Mouse (Mus musculus): ENCODE measurements at regions not wholly inside any gene's neighbourhood (a gene's known extent, or its start where the extent isn't known, plus 50 kb on each side); places are given as distances from the start of the nearest gene placed in this dataset.

DNA sequence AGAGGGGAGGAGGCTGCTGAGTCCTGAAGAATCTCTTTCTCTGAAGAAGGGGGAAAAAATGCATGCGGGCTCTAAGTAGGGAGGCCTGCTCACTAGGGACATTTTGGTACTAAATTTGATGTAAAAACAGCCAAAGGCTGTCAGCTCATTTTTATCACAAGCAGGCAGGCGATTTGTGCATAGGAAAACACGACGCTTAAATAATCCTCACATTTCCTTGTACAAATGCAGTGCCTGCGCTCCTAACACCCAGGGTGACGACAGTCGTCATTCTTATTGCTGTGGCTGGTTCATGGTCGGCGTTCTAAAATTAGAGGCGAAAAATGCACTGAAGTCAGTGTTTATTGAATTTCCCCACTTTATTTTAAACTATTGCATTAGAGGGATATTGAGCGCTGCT lies 650.6 kb downstream of the Pdcd6ip start:
- no peak for DNase-seq

DNA sequence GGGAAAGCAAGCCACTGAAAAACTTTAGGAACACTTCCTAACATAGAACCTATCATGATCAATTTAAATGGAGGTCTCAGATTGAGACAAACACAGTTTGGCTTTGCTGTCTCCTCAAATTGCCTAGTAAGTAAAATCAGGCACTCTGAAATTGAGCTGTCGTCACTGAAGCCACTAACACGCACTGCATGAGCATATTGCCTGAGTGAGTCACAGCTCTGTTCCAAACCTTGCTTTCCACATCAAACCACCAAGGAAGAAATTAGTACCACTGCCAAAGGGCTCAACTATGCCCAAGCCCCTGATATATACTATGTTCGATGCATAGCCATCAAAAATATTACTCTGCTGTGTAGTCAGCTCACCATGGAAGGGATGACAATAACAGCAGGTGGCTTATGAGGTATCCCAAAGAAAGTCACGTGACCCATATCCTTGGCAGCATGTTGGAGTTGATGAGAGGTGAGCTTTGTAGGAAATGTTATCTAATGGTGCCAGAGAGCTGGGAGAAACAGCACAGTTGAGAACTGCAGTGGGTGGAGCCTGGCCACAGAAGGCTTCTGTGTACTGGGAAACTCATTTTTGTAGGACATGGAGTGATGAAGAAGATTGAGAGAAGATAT lies 663.4 kb downstream of the Pdcd6ip start:
- peak; percentile 78 to 86 for DNase-seq

DNA sequence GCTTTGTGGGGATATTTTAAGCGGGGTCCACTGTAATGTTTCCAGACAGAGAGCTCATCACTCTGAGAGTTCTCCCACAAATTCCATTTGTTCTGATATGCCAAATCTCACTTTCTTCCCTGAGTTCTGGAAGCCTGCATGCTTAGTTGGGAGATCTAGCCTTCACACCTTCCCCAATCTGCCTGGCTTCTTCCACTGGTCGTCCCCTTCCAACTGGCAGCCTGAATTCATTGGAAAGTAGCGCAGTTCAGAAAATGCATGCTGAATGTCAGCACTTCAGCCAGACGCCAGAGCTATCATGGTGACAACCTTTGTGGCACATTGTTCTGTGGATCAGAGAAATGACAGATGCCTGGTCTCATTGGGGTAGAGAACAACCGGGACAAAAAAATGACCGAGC lies 667.2 kb downstream of the Pdcd6ip start:
- no peak for DNase-seq

DNA sequence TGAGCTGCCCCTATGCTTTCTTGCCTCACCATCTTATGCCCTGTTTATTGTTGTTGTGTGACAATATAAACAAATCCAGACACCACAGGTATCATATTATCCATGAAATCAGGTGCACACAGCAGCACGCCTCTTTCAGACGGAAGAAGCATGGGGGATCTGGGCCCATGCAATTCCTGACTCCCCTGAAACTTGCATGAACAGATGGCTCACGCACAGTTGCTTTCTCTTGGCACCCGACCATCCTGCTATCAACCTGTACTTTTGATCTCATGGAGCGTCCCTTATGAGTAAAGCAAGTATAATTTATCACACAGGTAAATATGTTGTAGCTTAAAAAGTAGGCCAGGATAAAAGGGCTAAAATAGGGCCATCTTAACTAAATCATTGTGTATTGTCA lies 674.1 kb downstream of the Pdcd6ip start:
- DNase-seq, result peak; percentile 61 to 80

DNA sequence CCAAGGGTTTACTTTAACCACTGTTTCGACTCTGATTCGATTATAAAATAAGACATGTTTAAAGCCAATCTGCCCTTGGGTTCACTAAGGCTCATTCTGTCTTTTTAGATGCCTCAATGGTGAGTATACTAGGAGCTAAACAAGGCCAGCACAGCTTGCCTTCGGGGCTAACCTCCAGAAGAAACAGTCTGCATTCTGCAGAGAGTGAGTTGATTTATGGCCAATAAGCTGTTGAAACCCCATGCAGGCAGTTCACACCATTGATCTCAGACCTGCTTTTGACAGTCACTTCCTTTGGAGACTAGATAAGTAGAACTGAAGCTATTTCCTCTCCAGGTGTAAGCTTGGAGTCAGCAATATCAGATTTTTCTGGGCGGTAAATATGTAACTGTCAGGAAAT lies 679.0 kb downstream of the Pdcd6ip start:
- DNase-seq, result peak in 1 of 2 experiments; percentile 35

DNA sequence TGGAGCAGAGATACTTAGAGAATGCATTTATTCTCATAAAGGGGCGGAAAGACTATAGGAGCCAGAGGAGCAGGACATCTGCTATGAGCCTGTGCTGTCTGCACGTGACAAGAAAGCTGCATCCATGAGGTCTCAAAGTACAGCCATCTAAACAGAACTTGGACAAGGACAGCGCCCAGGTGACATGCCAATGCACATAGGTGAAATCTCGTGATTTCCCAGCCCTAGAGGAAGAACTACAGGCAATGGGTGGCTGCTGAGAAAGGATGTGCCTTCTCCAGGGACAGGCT lies 681.2 kb downstream of the Pdcd6ip start:
- DNase-seq, result no peak

DNA sequence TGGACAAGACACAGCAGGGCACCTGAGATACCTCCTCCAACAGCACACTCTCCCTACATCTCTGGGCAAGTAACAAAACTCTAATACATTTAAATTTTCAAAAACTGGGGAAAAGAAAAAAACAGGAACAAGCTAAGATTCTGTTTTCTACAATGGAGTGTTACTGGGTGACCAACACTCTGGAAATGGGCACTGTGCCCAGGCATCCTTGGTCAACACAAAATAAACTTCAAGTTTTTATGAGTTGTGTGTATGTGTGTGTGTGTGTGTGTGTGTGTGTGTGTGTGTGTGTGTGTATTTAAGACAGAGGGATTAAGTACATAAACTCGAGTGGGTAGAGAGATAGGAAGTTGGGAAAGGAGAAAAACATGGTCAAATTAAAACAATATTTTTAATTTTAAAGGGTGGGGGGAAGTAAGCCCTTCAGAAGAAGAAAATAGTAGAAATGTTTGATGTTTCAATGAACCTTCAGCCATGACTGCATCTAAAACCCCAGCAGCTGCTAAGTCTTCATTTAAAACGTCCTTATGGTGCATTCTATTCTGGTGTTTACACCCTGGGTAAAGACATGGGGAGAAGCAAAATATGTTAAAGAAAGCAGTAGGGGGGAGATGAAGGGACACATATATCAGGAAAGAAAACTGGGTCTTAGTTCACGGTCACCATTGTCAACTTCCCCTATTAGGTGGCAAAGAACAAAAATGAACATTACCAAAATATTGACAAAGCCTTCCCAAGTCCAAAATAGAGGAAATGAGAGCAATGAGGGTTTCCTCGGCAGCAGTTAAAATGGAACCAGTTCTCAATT lies 681.8 kb downstream of the Pdcd6ip start:
- DNase-seq, result peak in 1 of 2 experiments; percentile 32

DNA sequence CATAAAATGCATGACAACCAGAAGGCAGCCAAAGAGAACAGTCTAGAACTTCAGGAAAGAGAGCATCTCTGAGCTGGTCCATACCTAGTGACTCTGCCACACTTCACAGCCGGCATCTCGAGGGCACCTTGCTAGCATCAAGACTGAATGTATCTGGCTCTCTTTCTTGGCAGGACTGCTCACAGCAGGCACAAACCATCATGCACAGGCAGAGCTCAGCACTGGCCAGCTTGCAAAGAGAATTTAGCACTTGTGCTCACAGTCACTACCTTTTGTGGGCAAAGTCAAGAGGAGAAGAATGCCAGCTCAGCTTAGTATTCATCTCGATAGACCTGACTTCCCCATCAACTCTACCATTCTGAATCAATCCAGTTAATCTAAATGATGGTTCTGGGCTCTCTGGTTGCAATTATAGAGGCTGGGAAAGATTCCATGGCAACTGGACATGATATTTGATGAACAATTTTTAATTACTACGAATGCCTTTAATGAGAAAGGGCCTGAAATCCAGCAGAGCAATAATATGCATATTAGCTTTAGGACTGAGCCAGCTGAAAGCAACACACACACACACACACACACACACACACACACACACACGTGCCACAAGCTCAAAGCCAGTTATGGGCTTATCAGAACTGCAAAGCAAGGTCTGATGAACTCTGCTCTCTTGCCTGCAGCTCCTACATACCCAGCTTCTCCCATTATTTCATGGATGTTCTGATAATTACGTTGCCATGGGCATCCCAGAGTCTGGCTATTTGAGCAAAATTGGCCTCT lies 686.0 kb downstream of the Pdcd6ip start:
- DNase-seq, result peak; percentile 55 to 78

DNA sequence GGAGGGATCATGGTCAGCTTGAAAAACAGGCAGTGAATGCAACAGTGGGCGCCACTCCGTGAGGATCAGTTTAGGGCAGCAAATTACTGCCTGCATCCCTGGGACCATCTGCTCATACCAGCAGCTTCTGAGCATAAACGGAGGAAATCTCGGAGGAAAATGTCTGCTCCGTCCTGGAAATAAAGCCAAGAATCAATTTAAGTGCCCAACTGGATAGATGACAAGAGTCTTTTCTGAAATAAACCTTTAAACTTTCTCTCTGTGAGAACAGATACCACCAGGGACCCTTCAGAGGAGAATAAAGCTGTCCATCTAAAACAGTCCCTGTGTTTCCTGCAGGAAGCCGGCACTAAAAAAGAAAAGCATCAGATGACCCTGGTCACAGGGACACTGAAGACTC lies 688.5 kb downstream of the Pdcd6ip start:
- peak; percentile 52 to 72 for DNase-seq

DNA sequence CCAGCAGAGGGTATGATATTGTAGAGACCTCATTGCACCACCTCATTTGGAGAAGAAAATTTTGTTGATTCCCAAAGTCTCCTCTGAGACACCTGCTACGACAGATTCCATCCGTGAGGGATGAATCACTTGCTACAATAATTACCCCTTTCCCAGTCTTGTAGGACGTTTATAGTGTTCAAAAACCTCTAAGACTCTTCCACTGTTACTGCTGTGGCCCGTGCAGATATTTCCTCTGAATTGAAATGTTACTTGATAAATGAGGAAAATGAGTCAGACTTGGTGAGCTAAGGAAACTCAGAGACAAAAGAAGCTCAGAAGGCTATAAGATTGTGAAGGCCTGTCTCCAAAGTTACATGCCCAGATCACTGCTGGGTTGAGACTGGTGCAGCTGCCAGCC lies 700.0 kb downstream of the Pdcd6ip start:
- no peak for DNase-seq

DNA sequence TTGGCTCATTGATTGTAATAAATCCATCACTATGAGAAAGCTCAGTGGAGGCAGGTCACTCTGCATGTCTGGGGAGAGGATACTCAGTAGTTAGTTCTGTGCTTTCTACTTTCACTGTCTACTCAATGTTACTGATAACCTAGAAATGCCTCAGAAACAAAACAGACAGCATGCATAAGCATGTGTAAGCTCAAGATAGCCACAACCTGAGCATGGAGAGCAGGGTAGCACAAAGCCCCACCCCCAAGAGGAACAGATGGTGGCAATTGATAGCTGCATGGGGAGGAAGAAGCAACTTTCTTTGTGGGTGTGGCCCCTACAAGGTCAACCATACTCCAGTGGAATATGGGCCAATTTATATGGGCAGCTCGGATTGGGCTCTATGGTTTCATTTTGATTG lies 711.9 kb downstream of the Pdcd6ip start:
- no peak for DNase-seq

DNA sequence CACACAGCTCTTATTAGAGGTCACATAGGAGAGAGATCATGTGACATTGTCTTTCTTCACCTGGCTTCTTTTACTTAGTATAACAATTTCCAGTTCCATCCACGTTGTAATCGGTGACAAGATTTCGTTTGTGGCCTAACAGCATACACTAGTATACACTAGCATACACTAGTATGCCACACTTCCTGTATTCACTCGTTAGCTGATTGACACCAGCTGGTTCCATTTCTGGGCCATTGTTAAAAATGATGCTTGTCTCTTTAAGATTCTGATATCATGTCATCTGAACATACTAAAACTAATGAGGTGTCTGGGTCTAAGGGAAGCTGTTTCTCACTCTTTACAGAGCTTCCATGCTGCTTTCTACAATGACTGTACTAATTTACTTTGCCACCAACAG lies 713.3 kb downstream of the Pdcd6ip start:
- no peak for DNase-seq

DNA sequence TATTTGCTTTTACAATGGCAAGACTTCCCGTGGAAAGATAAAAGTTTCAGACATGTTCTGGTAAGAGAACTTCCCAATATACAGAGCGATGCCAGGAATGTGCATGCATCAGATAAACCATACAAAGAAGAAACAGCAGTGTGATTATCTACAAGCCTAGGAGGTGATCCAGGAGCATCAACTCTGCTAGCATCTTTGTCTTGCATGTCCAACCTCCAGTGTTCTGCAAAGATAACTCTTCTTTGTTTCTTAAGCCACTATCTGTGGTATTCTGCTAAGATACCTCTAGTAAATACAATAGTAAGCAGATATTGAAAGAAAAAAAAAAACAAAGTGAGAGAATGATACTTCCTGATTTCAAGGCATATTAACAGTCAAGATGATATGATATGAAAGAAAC lies 714.4 kb downstream of the Pdcd6ip start:
- no peak for DNase-seq

DNA sequence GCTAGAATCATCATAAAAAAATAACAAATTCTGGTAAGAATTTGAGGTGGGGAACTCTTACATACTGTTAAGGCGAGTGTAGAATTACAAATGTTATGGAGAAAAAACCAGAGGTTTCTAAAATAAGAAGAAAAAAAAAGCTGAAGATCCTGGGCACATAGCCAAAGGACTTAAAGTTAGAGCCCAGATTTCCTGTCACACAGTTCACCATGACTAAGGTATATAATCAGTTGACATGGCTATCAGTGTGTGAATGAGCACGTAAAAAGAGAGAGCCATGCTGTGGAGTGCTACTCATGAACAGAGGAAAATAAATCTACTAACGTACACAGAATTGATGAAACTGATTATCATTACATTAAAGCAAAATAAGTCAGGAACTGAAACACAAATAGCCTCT lies 715.1 kb downstream of the Pdcd6ip start:
- no peak for DNase-seq

DNA sequence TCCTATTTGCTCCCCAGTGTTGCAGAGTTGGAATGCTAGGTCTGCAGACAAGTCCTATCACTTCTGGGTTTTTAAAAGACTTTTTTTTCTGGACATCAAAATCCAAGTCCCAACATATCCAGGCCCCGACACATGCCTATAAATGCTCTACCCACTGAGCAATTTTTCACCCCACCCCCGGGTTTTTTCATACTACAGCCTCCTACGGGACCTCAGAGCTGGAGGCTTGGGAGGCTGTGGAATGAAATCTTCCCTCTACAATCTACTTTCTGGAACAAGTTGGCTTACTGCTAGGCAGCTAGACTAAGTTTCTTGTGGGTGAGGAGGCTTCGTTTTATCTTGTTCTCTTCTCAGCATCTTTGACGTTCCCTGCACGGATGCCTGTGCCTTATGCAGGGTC lies 724.7 kb downstream of the Pdcd6ip start:
- no peak for DNase-seq

DNA sequence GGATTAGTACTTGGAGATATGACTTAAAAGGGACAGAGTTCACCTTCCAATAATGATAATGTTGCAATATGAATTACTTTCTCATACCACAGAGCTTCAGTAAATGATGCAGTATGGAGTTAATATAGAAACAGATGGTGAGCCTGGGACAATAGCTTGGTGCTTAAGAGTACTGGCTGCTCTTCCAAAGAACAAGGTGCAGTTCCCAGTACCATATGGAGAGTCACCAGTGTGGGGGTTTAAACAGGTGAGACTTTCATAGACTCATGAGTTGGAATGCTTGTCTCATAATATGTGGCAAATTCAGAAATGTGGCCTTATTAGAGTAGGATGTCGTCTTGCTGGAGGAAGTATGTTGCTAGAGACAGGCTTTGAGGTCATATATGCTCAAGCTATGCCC lies 715.8 kb upstream of the Arpp21 start:
- DNase-seq, result no peak

DNA sequence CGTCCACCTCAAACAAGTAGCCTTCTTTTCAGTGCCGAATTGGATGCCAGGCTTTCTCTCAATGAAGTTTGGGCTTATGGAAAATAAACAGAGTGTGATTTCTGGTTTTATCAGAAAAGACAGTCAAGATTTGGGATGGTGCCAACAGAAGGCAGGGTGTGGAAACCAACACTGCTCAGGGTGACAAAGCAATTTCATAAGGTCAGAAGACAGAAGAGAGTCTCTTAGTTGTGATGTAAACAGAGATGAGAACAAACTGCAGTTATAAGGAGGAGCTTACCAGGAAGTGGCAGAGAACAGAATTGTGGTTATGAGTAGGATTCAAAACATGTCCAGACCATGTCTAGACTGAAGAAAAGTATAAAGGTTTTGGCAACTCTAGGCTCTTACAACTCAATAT lies 714.3 kb upstream of the Arpp21 start:
- peak in 1 of 2 experiments; percentile 7 for DNase-seq

DNA sequence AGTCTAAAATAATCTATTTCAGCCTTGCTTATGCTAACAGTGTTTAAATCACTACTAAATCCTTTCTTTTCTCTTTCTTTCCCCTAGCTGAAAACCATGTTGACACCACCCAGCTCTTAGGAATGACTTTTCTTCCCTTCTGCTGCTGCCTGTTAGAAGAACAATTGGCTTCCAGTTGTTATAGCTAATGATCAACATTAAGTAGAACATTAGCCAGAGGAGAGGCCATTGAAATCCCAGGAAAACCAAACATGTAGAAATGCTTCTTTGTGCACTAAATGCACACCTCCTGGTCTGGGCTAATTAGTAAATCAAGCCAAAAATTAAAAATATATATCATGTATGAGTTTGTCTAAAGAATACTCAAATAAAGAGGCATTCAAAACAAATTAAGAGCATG lies 703.0 kb upstream of the Arpp21 start:
- DNase-seq, result no peak

DNA sequence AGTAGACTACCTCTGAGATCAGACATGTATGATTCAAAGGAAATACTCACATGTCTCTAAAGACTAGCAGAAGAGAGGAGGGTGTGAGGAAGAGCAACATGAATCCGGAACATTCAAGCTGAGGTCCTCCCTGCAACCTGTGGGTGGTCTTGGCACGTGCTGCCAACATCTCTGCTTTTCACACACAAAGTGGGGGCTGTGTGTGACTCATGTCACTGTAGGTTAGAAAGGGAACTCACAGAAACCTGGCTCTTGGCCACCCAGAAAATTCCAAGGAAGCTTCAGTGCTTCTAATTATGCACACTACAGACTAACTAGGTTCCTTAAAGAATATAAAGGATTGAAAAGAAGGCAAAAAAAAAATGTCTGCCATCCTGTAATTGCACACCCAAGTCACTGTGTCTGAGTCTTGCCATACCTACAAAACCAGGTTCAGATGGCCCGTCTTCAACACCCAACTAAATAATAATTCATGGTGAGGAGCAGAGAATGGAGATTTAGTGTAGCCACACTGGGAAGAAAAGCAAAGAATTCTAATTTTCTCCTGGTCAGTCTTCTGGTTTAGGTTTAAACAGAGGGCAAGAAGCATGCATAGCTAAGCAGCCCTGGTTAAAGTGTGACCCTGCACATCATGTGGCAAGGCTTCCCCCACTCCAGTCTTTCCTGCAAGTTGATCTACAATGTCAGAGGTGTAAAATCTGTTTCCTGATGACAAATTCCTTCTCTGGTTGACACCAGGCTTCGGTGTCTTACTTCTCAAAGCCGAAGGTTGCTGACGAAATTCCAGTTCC lies 673.8 kb upstream of the Arpp21 start:
- DNase-seq, result peak; percentile 45 to 62

DNA sequence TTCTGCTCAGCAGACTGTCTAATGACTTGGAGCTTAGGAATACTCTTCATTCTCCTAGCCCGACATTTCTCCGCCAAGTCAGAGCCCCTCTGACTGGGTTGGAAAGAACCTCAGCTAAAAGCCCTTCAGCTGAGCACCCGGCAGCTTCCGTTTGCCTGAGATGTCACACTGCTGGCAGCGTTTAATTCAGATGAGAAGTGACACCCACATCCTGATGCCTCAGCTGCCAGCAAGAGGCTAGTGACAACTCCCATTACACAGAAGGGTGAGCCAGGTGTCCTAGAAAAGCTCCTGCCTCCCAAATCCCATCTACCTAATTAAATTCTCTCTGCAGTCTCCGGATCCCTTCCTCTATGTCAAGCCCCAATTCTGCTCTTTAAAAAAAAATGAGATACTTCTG lies 670.2 kb upstream of the Arpp21 start:
- DNase-seq, result no peak

DNA sequence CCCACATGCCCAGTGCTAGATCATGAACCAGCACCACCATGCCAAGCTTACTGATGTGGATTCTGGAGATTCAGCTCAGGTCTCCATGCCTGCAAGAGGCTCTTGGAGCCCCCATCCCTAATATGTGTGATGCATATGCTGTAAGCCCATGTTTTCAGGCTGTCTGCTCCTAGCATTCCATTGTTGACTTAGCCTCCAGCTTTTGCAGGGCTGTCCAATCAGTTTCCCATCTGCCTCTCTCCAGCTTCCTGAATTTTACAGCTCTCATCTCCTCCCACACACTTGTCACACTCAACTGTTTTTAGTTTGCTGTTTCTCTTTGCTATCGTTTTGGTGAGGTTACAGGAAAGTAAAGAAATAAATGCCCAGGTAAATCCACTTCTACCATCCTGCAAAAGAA lies 629.2 kb upstream of the Arpp21 start:
- no peak for DNase-seq

DNA sequence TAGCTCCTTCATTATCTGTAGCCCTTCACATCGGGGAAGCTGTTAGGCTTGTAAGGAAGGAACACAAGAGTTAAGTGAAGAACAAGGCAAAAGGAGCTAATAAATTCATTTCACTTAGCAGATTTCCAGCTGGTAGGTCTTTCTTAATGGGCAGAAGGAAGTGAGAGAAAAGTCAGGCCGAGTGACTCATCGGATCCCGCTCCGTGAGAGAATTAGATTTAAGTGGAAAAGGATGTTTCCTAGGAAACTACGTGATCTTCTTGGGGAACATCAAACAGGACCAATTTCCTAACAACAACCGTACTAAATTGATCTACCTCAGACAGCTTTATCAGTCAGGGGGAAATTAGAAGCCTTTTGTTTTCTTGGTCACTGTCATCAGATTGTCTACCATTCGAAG lies 625.4 kb upstream of the Arpp21 start:
- no peak for DNase-seq

DNA sequence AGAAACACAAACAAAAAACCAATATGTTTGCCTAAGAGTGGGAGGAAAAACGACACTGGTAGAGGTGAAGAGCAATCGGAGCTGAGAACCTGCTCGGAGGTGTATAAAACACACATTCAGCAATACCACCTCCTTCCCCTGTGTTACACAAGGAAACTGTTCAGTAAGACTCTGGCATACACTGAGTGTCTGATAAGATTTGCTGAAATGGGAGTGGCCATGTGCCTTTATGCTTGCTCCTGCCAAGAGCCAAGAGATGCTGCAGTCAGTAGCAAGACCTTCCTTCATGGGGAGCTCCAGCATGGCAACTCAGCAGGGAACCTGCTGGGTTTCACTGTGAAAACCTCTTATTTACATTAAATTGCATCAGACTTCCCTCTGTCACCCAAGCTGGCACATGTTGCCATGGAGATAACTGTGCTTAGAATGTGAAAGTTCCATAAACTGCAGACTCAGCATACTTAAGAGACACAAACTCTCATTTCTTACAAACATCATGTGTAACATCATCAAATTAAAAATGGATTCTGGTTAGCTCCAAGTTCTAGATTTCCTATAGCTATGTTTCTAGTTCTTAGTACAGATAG lies 624.7 kb upstream of the Arpp21 start:
- no peak for DNase-seq

Data from cerebellum, postnatal 14 days (tissue).